Mouse (Mus musculus): ENCODE measurements around the gene Fbp1. TPM values are rescaled to one million over a fixed set of nuclear protein-coding genes. Genes with fewer than 3 reads are reported as not detected.
"Not testable (repeated sequence)": the region's sequence is repeated elsewhere in the genome, so short reads cannot be mapped to it uniquely, and the experiment has no call there.

The Fbp1 gene
- polyA plus RNA-seq, 1 experiment, result 2.1 TPM

GRCm38 (mm10) chr13:62877247-62877646 is 10.8 kb downstream of the Fbp1 start:
- no peak for TF ChIP-seq POLR2A (IDR thresholded peaks at IDR 0.05; ENCODE audit: borderline replicate concordance, extremely low read depth, low read depth, low read length)
- TF ChIP-seq CTCF (IDR thresholded peaks at IDR 0.05; ENCODE audit: insufficient read depth, low read length), result no peak
- Histone ChIP-seq H3K4me3 (replicated peaks; ENCODE audit: extremely low read depth, low read depth, low read length) (no peak overlapping the region), H3K4me1 (ENCODE audit: control insufficient read depth, insufficient read depth, low read length) (no peaks in the 10 kb centered on the region)
- no peak for DNase-seq
- WGBS, result 31% methylated on average over 5 of the region's 5 CpGs

DNA sequence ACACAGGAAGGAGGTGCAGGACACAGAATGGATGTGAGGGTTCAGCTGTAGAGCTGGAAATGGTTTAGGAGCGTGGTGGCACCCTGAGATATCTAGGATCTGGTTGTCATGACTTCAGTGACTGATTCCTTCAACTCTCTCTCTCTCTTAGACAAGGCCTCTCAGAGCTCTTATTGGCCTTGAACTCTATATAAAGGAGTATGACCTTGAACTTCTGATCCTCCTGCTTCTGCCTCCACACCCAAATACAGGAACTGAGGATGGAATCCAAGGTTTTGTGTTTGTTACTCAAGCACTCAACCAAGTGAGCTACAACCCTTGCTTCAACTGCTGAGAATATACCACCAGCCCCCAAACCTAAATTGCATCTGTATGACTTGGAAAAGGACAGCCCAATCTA is 12.0 kb downstream of the Fbp1 start:
- 92% methylated on average over 1 of the region's 1 CpGs for WGBS
- H3K4me1 ChIP-seq (ENCODE audit: control insufficient read depth, insufficient read depth, low read length), result no peaks in the 10 kb centered on the region
- no peak overlapping the region for H3K4me3 ChIP-seq (replicated peaks; ENCODE audit: extremely low read depth, low read depth, low read length)
- DNase-seq, result no peak
- TF ChIP-seq POLR2A (IDR thresholded peaks at IDR 0.05; ENCODE audit: borderline replicate concordance, extremely low read depth, low read depth, low read length) (no peak), CTCF (IDR thresholded peaks at IDR 0.05; ENCODE audit: insufficient read depth, low read length) (no peak)

GRCm38 (mm10) chr13:62872252-62872651 is 15.8 kb downstream of the Fbp1 start:
- no peak for TF ChIP-seq CTCF (IDR thresholded peaks at IDR 0.05; ENCODE audit: insufficient read depth, low read length)
- no peak for TF ChIP-seq POLR2A (IDR thresholded peaks at IDR 0.05; ENCODE audit: borderline replicate concordance, extremely low read depth, low read depth, low read length)
- Histone ChIP-seq H3K4me1 (ENCODE audit: control insufficient read depth, insufficient read depth, low read length) (no peaks in the 10 kb centered on the region), H3K4me3 (replicated peaks; ENCODE audit: extremely low read depth, low read depth, low read length) (no peak overlapping the region)
- WGBS, result 54% methylated on average over 3 of the region's 3 CpGs
- no peak for DNase-seq

DNA sequence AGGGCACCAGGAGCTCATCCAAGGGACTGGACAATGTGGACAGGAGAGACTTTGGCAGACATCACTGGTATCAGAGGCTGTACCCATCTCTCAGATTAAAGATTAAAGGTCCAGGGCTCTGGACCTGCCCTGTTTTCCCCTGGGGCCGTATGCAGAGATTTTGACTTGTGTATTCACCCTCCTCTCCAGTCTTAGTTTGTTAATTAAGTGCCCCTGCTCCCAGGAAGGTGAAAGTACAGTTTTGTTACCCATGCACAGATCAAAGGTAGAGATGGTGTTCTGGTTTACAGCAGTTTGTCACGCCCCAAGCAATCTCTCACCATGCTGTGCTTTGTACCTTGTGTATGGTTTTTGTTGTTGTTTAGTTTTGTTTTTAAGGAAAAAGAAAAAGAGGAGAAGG is 17.5 kb downstream of the Fbp1 start:
- no peak for TF ChIP-seq POLR2A (IDR thresholded peaks at IDR 0.05; ENCODE audit: borderline replicate concordance, extremely low read depth, low read depth, low read length)
- TF ChIP-seq CTCF (IDR thresholded peaks at IDR 0.05; ENCODE audit: insufficient read depth, low read length), result no peak
- DNase-seq, result no peak
- no peaks in the 10 kb centered on the region for H3K4me1 ChIP-seq (ENCODE audit: control insufficient read depth, insufficient read depth, low read length)
- no peak overlapping the region for H3K4me3 ChIP-seq (replicated peaks; ENCODE audit: extremely low read depth, low read depth, low read length)
- whole genome bisulfite sequencing, result 79% methylated on average over 2 of the region's 2 CpGs

- Histone ChIP-seq H3K4me1 (ENCODE audit: control insufficient read depth, insufficient read depth, low read length) (no peaks in the 10 kb centered on the region), H3K4me3 (replicated peaks; ENCODE audit: extremely low read depth, low read depth, low read length) (no peak overlapping the region)
- TF ChIP-seq POLR2A (IDR thresholded peaks at IDR 0.05; ENCODE audit: borderline replicate concordance, extremely low read depth, low read depth, low read length), result no peak
- TF ChIP-seq CTCF (IDR thresholded peaks at IDR 0.05; ENCODE audit: insufficient read depth, low read length), result no peak
- 70% methylated on average over 4 of the region's 4 CpGs for WGBS
- no peak for DNase-seq
Observed at GRCm38 (mm10) chr13:62866817-62867216, 21.3 kb downstream of the Fbp1 start.

DNA sequence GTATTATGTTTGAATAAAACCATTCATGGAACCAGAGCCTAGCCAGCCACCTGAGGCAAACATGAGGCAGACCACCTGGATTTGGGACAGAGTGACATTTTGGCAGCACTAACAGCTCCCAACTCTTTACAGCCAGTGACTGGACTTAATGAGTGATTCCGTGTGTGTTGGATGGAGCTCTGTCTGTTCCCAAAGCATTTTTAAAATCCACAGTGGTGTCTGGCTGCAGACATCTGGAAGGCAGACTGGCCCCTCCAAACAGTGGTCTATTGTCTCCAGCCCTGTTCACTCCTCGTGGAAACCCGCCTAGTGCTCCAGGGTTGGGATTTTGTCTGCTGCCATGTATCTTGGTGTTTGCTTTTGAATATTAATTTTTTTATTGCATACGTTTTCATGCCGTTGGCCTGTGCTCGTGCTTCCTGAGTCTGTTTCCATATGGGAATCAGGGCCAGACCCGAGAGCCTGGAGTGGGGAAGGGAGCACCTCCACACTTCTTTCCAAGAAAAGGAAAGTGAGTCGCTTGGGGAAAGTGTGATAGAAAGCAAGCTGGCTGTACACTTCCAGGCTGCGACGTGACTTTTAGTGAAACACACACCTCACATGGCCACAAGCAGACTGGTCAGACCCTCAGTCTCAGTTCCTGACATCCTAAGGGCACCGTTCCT is 22.3 kb downstream of the Fbp1 start:
- 62% methylated on average over 11 of the region's 11 CpGs for WGBS
- TF ChIP-seq POLR2A (IDR thresholded peaks at IDR 0.05; ENCODE audit: borderline replicate concordance, extremely low read depth, low read depth, low read length), result no peak
- Histone ChIP-seq H3K4me3 (replicated peaks; ENCODE audit: extremely low read depth, low read depth, low read length) (no peak overlapping the region), H3K4me1 (ENCODE audit: control insufficient read depth, insufficient read depth, low read length) (no peaks in the 10 kb centered on the region)
- no peak for DNase-seq

DNA sequence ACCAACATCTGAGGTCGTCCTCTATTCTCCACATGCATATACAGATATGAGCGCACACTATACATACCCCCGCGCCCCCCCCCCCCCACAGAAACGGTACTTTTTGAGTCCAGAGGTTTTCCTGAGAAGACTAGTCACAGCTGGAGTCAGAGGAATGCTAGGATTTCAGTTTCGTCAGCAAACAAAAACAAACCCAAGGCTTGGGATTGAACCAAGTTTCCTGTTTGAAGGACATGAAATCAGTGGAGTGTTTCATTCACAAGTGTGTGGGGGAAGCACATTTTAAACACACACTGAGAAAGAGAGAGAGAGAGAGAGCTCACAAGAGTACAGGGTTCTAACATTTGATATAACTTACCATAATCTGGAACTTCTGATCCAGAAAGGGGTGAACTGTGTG is 24.3 kb downstream of the Fbp1 start:
- 64% methylated on average over 6 of the region's 6 CpGs for whole genome bisulfite sequencing
- no peak for TF ChIP-seq CTCF (IDR thresholded peaks at IDR 0.05; ENCODE audit: insufficient read depth, low read length)
- no peak for TF ChIP-seq POLR2A (IDR thresholded peaks at IDR 0.05; ENCODE audit: borderline replicate concordance, extremely low read depth, low read depth, low read length)
- DNase-seq, result no peak
- Histone ChIP-seq H3K4me3 (replicated peaks; ENCODE audit: extremely low read depth, low read depth, low read length) (no peak overlapping the region), H3K4me1 (ENCODE audit: control insufficient read depth, insufficient read depth, low read length) (no peaks in the 10 kb centered on the region)

DNA sequence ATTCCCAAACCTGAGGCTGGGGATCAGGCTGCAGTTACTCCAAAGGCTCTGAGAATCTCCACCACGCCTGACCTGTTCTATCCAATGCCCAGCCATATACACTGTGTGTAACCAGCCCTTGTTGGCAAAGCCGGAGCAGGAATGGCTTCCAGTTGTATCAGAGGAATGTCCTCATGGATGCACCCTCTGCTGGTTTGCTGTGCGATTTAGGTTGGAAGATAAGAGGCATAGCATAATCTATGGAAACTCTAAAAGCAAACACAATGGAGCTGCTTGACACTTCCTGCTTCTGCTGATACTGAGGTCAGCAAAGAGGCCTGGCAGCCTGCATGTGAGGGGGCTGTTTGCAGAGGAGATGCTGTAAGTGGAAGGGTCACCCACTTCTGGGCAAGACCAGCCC is 25.2 kb downstream of the Fbp1 start:
- H3K4me3 ChIP-seq (replicated peaks; ENCODE audit: extremely low read depth, low read depth, low read length), result no peak overlapping the region
- TF ChIP-seq POLR2A (IDR thresholded peaks at IDR 0.05; ENCODE audit: borderline replicate concordance, extremely low read depth, low read depth, low read length), result no peak
- no peak for TF ChIP-seq CTCF (IDR thresholded peaks at IDR 0.05; ENCODE audit: insufficient read depth, low read length)
- no peak for DNase-seq
- H3K4me1 ChIP-seq (ENCODE audit: control insufficient read depth, insufficient read depth, low read length), result no peaks in the 10 kb centered on the region
- 66% methylated on average over 3 of the region's 3 CpGs for WGBS

- H3K4me3 ChIP-seq (replicated peaks; ENCODE audit: extremely low read depth, low read depth, low read length), result no peak overlapping the region
- H3K4me1 ChIP-seq (ENCODE audit: control insufficient read depth, insufficient read depth, low read length), result no peaks in the 10 kb centered on the region
- TF ChIP-seq CTCF (IDR thresholded peaks at IDR 0.05; ENCODE audit: insufficient read depth, low read length), result no peak
- TF ChIP-seq POLR2A (IDR thresholded peaks at IDR 0.05; ENCODE audit: borderline replicate concordance, extremely low read depth, low read depth, low read length), result no peak
- WGBS, result 91% methylated on average over 4 of the region's 4 CpGs
- DNase-seq, result no peak
Observed at GRCm38 (mm10) chr13:62860068-62860467, 28.0 kb downstream of the Fbp1 start.

DNA sequence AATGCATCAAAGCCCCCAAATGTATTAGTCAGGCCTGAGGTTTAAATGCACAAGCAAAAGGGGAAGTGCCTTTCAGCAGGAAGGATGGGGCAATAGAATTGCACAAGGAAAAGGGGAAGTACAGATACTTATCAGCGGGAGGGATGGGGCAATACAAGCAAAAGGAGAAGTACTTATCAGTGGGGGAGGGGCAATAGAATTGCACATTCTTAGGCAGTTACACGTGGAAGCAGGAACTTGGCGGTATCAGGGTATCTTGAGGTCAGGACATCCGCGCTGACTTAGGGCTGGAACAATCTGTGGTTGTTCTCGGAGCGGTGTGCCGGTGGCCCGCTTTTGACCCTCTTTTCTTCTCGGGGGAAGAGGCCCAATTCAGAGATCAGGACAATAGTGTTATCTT is 28.8 kb downstream of the Fbp1 start:
- not testable (repeated sequence) for H3K4me1 ChIP-seq (ENCODE audit: control insufficient read depth, insufficient read depth, low read length); H3K4me3 ChIP-seq (replicated peaks; ENCODE audit: extremely low read depth, low read depth, low read length); DNase-seq
- 59% methylated on average over 10 of the region's 10 CpGs for WGBS

Data from lung, adult 2 months (tissue).